Mouse (Mus musculus) lung, adult 2 months (tissue): Measurements from ENCODE around the gene Fam81a.

Source experiments
- CTCF ChIP-seq: fragments of 200-500 bp; IDR thresholded peaks from 2 replicates; pipeline ENCODE4 v1.5.1; 2011; ENCODE audit warnings: mild to moderate bottlenecking, low read length, control low read depth; ENCODE audit not compliant: insufficient read depth
- POLR2A ChIP-seq: fragments of 200-500 bp; IDR thresholded peaks from 2 replicates; pipeline ENCODE4 v1.6.1; 2011; ENCODE audit warnings: low read depth, mild to moderate bottlenecking, control low read depth, low read length, borderline replicate concordance; ENCODE audit errors: extremely low read depth

GRCm38 (mm10) chr9:70046255-70046654 lies 96.1 kb downstream of the Fam81a start:
- no peak for TF ChIP-seq CTCF
- TF ChIP-seq POLR2A: no peak
